Mouse (Mus musculus) myocyte (in vitro differentiated cells): ENCODE results near the gene Preb. TPM values are rescaled to one million over a fixed set of nuclear protein-coding genes. Genes with fewer than 3 reads are reported as not detected.

ENCODE experiments used
- H3K27me3 ChIP-seq: one replicate; pipeline ENCODE4 v1.6.1; 2011; ENCODE audit not compliant: control insufficient read depth, insufficient read depth, insufficient read length
- H3K36me3 ChIP-seq: one replicate; pipeline ENCODE4 v1.6.1; 2011; ENCODE audit not compliant: control insufficient read depth, insufficient read depth
- H3K4me2 ChIP-seq: one replicate; pipeline ENCODE4 v1.6.1; 2011; ENCODE audit warnings: low read depth, control low read depth
- H3K4me3 ChIP-seq: one replicate; pipeline ENCODE4 v1.5.1; 2011; ENCODE audit warnings: mild to moderate bottlenecking, control low read depth, moderate library complexity
- H3K79me2 ChIP-seq: one replicate; pipeline ENCODE4 v1.6.1; 2011; ENCODE audit not compliant: control insufficient read depth, insufficient read depth
- H3ac ChIP-seq: one replicate; pipeline ENCODE4 v1.6.1; 2011; ENCODE audit not compliant: control insufficient read depth, insufficient read length
- CEBPB ChIP-seq: IDR thresholded peaks from 2 replicates; pipeline ENCODE4 v1.6.1; 2011; ENCODE audit warnings: mild to moderate bottlenecking, moderate library complexity; ENCODE audit not compliant: poor library complexity, insufficient read depth, severe bottlenecking
- E2F4 ChIP-seq: IDR thresholded peaks from one replicate; pipeline ENCODE4 v1.6.1; 2011; ENCODE audit warnings: mild to moderate bottlenecking, control low read depth, moderate library complexity; ENCODE audit not compliant: insufficient read depth
- MYOD1 ChIP-seq, 3 experiments: IDR thresholded peaks; one replicate each; pipeline ENCODE4 v1.6.1; 2011; ENCODE audit warnings: control low read depth in 2 of 3, low read depth in 2 of 3, mild to moderate bottlenecking in 2 of 3, moderate library complexity in 1 of 3; ENCODE audit not compliant: insufficient read length in 2 of 3, control insufficient read depth in 1 of 3
- MYOG ChIP-seq, 3 experiments: IDR thresholded peaks; one replicate each; pipeline ENCODE4 v1.6.1; 2011; ENCODE audit warnings: control low read depth in 2 of 3, low read depth in 2 of 3, mild to moderate bottlenecking in 2 of 3; ENCODE audit not compliant: insufficient read length in 2 of 3, control insufficient read depth in 1 of 3, insufficient read depth in 1 of 3
- POLR2A ChIP-seq: IDR thresholded peaks from one replicate; pipeline ENCODE4 v1.6.1; 2011; ENCODE audit warnings: low read depth, mild to moderate bottlenecking, control low read depth, moderate library complexity; ENCODE audit not compliant: insufficient read length
- POLR2AphosphoS2 ChIP-seq: IDR thresholded peaks from one replicate; pipeline ENCODE4 v1.6.1; 2011; ENCODE audit warnings: low read depth, control low read depth; ENCODE audit not compliant: insufficient read length
- REST ChIP-seq: IDR thresholded peaks from one replicate; pipeline ENCODE4 v1.6.1; 2011; ENCODE audit warnings: mild to moderate bottlenecking, control low read depth, moderate library complexity; ENCODE audit not compliant: insufficient read depth, insufficient read length
- TCF12 ChIP-seq: IDR thresholded peaks from one replicate; pipeline ENCODE4 v1.6.1; 2011; ENCODE audit warnings: mild to moderate bottlenecking, control low read depth; ENCODE audit not compliant: poor library complexity, insufficient read depth, severe bottlenecking
- TCF3 ChIP-seq: IDR thresholded peaks from one replicate; pipeline ENCODE4 v1.6.1; 2011; ENCODE audit warnings: low read depth, control low read depth; ENCODE audit not compliant: insufficient read length
- USF1 ChIP-seq: IDR thresholded peaks from one replicate; pipeline ENCODE4 v1.6.1; 2011; ENCODE audit warnings: low read depth, mild to moderate bottlenecking, control low read depth, moderate library complexity
- polyA plus RNA-seq: library from polyadenylated mRNA; unstranded; fragments of >200 nt; fragmentation: generic; extraction: Trizol; gene quantifications from one replicate; pipeline ENCODE4 v1.2.1, GENCODE M21; 2012; ENCODE audit warnings: missing spikeins

Gene Preb
- polyA plus RNA-seq, 1 experiment, result 158 TPM

DNA sequence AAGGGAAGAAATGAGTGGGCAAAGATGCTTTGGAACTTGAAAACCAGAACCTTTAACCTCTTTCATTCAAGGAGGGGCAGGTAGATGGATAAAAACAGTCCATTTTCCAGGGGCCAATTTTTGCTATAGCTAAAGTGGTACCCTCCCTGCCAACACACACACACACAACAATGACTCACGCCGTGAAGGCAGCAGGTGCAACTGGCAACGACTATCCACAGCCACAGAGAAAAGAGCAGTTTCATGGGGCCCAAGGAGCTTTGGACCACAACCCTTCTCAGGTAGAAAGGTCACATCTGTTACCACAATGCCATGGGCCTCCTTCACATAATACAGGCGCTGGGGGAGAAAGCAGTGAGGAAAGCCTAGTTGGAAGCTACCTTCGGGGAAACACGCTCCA, 4.4 kb downstream of the Preb start:
- peaks cover 39% of the 10 kb centered on the region for H3K79me2 ChIP-seq
- H3K36me3 ChIP-seq, result peaks cover 36% of the 10 kb centered on the region
- H3K4me3 ChIP-seq, result no peak overlapping the region
- no peak overlapping the region for H3ac ChIP-seq
- no peaks in the 10 kb centered on the region for H3K27me3 ChIP-seq
- H3K4me2 ChIP-seq, result no peak overlapping the region
- TF ChIP-seq E2F4 (no peak), USF1 (no peak), MYOD1 (IDR thresholded peaks at IDR 0.05; ENCODE audit: control insufficient read depth in 1 of 3, insufficient read length in 2 of 3, low read depth in 2 of 3) (peak in 1 of 3 experiments; percentile 58), MYOG (IDR thresholded peaks at IDR 0.05; ENCODE audit: control insufficient read depth in 1 of 3, insufficient read depth in 1 of 3, insufficient read length in 2 of 3, low read depth in 2 of 3) (no peak)

DNA sequence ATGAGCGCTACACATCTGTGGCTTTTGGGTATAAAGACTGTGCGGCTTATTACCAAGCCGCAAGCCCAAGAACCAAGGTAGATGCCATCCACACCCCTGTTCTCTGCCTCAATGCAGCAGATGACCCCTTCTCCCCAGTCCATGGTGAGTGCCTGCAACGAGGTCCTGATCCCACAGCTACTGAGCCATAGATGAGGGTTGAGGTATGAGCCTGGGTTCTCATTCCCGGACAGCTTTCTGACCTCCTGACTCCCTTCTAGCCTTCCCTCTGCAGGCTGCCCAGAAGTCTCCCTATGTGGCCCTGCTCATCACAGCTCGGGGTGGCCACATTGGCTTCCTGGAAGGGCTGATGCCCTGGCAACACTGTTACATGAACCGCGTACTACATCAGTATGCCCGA, 5.6 kb downstream of the Preb start:
- Histone ChIP-seq H3K79me2 (peaks cover 41% of the 10 kb centered on the region), H3K27me3 (no peaks in the 10 kb centered on the region), H3K4me3 (no peak overlapping the region), H3K36me3 (peaks cover 36% of the 10 kb centered on the region), H3K4me2 (no peak overlapping the region), H3ac (no peak overlapping the region)
- peak; percentile 54 for TF ChIP-seq POLR2AphosphoS2
- TF ChIP-seq REST, result no peak
- TF ChIP-seq POLR2A, result peak; percentile 47
- TF ChIP-seq TCF12, result no peak

DNA sequence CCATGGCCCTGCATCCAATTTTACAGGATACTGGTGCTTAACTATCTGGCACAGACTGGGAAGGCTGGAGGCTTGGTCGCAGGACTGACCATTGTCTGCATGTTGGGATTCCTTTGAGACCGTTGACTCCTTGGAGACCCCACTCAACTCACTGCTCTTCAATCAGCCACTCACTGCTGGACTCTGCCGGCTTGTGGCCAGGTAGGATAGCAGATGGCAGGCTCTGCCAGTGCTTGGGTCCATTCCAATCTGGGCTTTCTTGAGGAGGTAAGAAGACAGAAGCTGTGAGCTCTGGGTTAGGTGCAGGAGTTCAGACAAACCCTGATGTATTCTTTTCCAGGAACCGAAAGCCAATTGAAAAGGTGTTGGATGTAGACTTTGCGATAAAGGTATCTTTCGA, 6.1 kb downstream of the Preb start:
- Histone ChIP-seq H3ac (no peak overlapping the region), H3K79me2 (peaks cover 36% of the 10 kb centered on the region), H3K27me3 (no peaks in the 10 kb centered on the region), H3K4me3 (no peak overlapping the region), H3K36me3 (peaks cover 36% of the 10 kb centered on the region), H3K4me2 (no peak overlapping the region)
- TF ChIP-seq POLR2AphosphoS2, result peak; percentile 40
- no peak for TF ChIP-seq TCF3

DNA sequence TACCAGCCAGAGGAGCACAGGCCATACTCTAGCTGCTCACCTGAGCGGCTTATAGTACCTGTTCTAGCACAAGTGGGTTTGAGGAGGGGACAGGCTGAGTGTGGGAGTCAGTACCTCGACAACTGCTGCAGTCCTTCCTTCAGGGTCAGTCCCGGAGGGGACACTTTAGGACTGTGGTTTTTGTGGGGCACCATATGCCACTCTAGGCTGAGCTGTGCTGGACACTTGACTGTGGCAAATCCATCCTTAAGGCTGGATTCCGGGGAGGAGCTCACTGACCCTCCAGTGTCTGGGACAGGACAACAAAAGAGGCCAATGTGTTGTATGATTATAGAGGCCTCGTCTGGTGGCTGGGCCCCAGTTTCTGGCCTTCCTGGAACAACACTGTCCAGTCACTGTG, 7.6 kb downstream of the Preb start:
- H3K36me3 ChIP-seq, result peaks cover 29% of the 10 kb centered on the region
- H3ac ChIP-seq, result no peak overlapping the region
- no peaks in the 10 kb centered on the region for H3K27me3 ChIP-seq

DNA sequence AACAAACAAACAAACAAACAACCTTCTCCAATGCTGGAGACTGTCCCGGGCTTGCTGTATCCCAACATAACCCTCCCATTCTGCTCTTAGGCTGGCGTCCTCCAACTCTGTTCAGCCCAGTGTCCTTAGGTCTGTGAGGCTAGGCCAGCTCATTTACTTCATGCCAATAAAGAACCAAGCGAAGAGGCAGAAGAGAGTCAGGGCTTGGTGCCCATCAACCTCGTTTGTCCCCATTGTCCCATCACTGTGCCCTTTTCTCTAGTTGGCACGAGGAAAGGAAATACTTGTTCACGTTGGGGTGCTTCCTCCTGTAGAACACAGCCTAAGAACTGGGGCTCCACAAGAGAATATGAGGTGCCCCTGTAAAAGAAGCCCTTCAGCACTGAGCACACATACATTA, 8.5 kb downstream of the Preb start:
- no peak overlapping the region for H3ac ChIP-seq
- H3K36me3 ChIP-seq, result peaks cover 26% of the 10 kb centered on the region
- H3K4me3 ChIP-seq, result no peak overlapping the region
- no peaks in the 10 kb centered on the region for H3K27me3 ChIP-seq
- peak; percentile 58 for TF ChIP-seq POLR2AphosphoS2
- no peak for TF ChIP-seq TCF3
- no peak for TF ChIP-seq MYOD1 (IDR thresholded peaks at IDR 0.05; ENCODE audit: control insufficient read depth in 1 of 3, insufficient read length in 2 of 3, low read depth in 2 of 3)
- H3K4me2 ChIP-seq, result peak overlapping the region; percentile 79
- H3K79me2 ChIP-seq, result peaks cover 20% of the 10 kb centered on the region

More for the DNA sequence above, 7.6 kb downstream of the Preb start:
- TF ChIP-seq CEBPB (no peak), POLR2AphosphoS2 (peak; percentile 54)
- peaks cover 22% of the 10 kb centered on the region for H3K79me2 ChIP-seq
- no peak overlapping the region for H3K4me2 ChIP-seq
- no peak overlapping the region for H3K4me3 ChIP-seq

DNA sequence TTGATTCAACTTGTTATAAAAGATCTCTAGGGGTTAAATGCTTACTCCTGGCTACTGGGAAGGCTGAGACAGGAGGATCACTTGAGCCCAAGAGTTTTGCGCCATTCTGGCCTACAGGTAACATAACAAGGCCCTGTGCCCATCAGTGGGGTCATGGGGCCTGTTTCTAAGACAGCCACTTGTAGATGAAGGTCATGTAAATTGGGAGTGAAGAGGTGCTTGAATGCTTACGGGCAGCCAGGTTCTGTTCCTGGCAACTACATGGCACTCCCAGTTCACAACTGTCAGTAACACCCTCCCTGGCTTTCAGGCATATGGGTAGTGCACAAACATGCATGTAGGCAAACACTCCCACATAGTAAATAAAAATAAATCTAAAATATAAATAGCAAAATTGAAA, 9.2 kb downstream of the Preb start:
- Histone ChIP-seq H3K4me3 (peak overlapping the region; percentile 39), H3K27me3 (no peaks in the 10 kb centered on the region), H3ac (no peak overlapping the region), H3K36me3 (peaks cover 23% of the 10 kb centered on the region), H3K4me2 (peak overlapping the region; percentile 79), H3K79me2 (peaks cover 20% of the 10 kb centered on the region)
- TF ChIP-seq TCF12, result no peak
- TF ChIP-seq POLR2AphosphoS2, result peak; percentile 75
- no peak for TF ChIP-seq USF1

DNA sequence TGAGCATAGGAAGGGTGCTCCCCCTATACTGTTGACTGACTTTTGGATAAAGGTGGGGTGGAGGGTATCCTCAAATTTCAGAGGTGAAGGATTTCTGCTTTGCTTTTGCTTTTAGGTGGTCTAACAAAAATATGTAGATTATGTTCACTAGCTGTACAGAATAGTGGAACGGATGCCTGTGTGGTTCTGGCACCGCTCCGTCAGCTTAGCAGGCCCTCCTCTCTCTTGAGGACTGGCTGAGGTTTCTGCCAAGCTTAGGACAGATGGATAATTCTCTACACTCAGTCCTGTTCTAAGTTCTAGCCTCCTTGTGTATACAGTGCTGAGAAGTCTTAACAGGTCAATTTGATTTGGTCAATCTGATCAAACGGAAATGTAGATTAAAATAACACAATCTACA, 9.7 kb downstream of the Preb start:
- H3K27me3 ChIP-seq, result no peaks in the 10 kb centered on the region
- peaks cover 19% of the 10 kb centered on the region for H3K36me3 ChIP-seq
- H3ac ChIP-seq, result peak overlapping the region; percentile 41
- peak overlapping the region; percentile 79 for H3K4me2 ChIP-seq
- TF ChIP-seq POLR2AphosphoS2 (peak; percentile 80), USF1 (no peak)
- peaks cover 20% of the 10 kb centered on the region for H3K79me2 ChIP-seq
- peak overlapping the region; percentile 39 for H3K4me3 ChIP-seq
